Mouse (Mus musculus): ENCODE measurements at regions not wholly inside any gene's neighbourhood (a gene's known extent, or its start where the extent isn't known, plus 50 kb on each side); places are given as distances from the start of the nearest gene placed in this dataset.

DNA sequence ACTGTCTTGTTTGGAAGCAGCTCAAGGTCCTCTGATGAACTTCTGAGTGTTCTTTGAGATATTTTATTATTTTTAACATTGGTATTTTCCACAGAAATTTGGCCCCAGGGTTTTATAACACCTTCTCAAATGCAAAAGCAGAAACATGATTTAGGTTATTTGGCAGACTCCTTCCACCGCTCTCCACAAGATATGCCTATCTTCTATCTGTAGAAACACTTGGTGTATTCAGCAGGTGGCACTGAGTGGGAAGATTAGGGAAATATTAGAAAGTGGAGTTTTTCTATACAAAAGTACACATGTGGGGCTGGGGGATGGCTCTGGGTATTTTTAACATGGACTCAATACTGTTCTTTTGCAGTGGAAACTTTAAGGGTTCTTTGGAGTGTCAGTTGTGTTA lies 475.3 kb downstream of the Dach1 start:
- no peak for DNase-seq

- DNase-seq: no peak
Measured at GRCm38 (mm10) chr14:97684617-97685016, 484.9 kb downstream of the Dach1 start.

DNA sequence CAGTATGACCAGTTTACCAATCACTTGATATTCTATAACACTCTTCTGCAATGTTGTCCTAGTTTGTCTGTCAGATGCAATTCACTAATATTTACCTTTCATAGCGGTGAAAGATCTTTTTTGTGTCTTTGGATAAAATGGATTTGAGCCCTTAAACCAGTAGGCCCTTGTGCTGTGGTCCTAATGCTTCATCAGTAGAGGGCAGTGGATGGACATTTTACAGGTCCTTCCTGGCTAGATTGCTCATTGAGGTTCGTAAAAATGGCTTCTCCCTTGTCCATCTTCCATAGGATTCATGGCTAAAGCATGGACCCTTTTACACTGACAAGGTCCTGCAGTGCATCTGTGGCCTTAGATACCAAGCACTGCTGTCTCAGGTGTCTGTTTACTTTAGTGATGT lies 501.8 kb downstream of the Dach1 start:
- no peak for DNase-seq

GRCm38 (mm10) chr14:97638187-97638792 lies 531.3 kb downstream of the Dach1 start:
- no peak for DNase-seq

DNA sequence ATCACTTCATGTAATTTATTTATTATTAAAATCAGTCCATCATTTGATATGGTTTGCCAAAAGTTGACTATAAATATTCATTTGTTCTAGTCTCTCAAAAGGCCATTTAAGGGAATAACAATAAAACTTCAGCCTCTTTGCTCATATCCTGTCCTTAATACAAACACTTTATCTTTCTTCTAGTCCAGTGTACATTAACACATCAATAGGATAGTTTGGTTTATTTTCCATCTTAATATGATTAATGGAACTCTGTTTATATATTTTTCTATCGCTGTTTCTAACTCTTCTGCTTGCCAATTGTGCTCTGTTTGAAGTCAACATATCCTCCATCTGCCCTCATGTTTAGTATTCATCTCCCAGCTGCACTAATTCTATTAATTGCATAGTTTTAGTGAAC lies 558.1 kb downstream of the Dach1 start:
- no peak for DNase-seq

DNA sequence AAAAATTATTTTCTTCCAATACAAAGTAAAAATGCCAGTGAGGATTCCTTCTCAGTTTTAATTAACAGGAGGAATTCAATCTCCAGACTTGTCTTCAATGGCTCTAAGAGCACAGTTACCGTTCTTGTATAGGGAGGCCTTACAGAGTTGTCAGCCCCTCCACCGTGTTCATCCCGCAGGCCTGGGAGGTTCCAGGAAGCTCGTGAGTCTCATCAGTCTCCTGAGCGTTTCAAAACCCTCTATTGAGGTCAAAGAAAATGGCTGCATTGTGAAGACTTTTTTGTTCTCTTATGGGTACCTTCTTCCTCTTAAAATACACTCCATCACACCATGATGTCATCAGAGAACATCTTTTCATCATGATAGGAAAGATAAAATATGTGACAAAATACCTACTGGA lies 572.9 kb downstream of the Dach1 start:
- DNase-seq: no peak

GRCm38 (mm10) chr14:97588611-97589010 lies 581.0 kb downstream of the Dach1 start:
- DNase-seq: peak in 1 of 2 experiments; percentile 0

DNA sequence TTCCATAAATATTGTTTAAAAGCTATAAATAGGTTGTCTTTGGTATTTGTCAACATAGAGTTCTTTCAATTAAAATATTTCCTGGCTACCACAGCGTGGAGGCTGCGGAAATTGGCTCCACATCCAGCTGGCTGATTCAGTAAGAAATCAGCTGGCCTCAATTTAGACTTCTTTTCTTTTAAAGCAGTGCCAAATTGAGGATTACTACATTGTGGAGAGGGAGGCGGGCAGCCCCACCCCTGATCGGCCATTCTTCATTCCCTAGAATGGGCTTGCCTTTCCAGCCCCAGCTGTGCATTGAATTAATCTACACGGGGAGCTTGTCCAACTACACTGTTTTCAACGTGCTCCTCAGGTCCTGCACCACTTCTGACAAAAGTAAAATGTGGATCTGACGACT lies 581.4 kb downstream of the Dach1 start:
- DNase-seq: peak; percentile 23 to 31

- no peak for DNase-seq
Measured at GRCm38 (mm10) chr14:97586962-97587361, 582.6 kb downstream of the Dach1 start.

DNA sequence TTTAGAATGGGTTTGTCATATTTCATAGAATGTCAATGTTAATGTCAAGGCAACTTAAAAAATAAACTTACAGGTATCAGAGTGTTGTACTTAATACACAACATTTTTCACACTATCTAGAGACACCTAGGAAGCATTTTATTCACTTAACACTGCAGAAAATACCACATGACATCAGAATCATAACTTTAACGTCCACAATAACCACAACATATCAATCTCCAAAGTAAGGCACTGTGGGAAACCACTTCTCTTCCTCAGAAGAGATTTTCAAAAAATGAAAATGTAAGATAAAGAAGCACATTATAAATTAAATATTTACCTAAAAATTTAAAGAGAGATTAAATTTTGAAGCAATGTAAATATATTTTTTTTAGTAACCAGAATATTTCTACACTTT lies 599.3 kb downstream of the Dach1 start:
- no peak for DNase-seq

DNA sequence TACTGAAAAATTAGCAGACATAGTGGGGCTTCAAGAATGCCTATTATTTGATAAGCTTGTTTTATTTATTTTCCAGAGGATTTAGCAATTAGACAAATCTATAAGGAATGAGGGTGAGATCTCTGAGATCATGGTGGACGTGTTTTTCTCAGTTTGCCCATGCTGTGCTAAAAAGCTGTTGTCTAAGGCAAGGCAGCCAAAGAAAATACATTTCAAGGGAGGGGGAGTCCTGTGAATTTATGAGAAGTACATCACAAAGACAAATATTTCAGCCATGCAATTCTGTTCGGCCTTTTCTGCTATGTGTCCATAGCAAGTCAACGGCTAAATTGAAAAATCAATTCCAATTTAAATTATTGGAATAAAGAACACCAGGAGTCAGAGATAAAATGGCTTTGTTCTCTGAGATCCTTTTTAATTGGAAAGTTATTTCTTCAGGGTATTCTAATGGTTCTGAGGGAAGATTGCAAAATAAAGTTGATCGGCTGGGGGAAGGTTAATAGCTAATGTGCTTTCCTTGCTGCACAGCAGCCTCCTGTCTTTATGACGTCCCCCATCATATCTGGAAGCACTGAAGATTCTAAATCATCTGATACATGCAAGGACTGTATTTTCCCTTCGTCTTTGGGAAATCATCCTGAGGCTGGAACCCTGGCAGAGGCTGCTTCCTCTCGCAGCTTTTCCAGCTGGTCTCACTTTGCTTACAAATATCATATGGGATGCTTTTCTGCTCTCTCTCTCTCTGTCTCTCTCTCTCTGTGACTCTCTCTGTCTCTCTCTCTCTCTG lies 609.3 kb downstream of the Dach1 start:
- no peak for DNase-seq

- peak in 1 of 2 experiments; percentile 15 for DNase-seq
Measured at GRCm38 (mm10) chr14:97559559-97559958, 610.0 kb downstream of the Dach1 start.

GRCm38 (mm10) chr14:97558289-97558688 lies 611.3 kb downstream of the Dach1 start:
- no peak for DNase-seq

DNA sequence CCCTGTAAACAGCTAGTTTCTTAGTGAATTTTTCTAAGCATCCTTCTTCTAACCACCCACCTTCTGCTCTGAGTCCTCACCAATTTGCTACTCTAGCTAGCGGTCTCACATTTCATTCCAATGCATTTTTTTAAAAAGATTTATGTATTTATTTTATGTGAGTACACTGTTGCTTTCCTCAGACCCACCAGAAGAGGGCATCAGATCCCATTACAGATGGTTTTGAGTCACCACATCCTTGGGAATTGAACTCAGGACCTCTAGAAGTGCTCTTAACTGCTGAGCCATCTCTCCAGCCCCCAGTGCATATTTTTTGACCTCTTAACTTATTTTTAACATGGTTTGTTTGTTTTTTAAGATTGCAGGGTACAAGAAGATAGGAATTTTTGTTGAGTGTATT lies 611.7 kb downstream of the Dach1 start:
- DNase-seq: no peak

- no peak for DNase-seq
Measured at GRCm38 (mm10) chr14:97546276-97546675, 623.3 kb downstream of the Dach1 start.

DNA sequence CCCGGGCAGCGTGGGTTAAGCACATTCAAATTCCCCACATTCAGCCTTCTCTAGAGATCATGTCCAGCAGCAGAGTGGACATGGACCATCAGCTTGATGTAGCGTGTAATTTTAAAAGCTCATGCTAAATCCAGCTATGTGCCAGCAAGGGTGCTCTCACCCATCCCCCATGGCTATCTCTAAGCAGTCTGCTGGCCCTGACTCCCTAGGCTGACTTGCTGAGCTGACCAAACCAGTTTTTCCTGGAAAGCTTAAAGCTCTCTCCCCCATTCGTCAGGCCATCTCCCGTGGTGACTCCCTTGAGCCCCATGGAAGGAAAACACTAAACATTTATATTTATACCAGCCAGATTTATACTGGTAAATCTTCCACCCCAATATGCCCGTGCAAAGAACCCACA lies 625.3 kb downstream of the Dach1 start:
- DNase-seq: no peak

GRCm38 (mm10) chr14:97537012-97537411 lies 632.6 kb downstream of the Dach1 start:
- DNase-seq: no peak

- DNase-seq: no peak
Measured at GRCm38 (mm10) chr14:97511318-97511717, 658.2 kb downstream of the Dach1 start.

DNA sequence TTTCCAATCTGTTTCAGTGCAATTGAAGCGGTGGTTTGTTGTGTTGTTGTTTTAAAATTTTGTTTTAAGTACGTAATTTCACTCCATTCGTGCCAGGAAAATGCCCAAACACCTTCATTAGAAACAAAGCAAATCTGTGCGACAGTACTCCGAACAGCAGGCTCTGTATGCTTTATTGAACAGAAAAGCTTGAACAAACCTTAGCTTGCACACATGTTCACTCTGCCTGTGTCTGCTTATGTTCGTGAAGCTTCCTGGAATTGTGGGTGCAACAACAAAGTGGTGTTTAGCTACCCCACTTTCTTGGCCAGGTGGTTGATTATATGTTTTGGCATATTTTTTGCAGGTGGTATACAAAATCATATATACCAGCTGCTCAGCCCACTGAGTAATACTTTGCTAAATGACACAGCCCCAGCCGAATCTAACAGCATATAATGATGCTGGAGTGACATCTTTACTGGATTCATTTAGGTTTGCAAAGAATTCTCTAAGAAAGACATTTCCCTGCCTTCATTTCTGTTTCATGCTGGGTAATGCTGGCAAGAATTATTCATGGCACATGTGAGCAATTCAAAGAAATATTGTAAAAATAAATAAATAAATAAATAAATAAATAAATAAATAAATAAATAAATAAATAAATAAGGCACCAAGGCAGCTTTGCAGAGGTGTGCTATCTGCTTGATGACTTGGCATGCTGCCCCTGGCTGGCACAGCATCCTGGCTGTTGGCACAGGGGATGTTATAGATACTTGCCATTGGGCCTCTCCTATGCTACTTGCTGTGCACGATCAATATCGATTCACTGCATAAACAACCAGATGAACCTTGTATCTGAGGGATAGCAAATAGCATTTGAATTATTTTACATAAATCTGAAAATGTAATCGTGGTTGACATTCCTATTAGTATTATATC lies 679.9 kb downstream of the Dach1 start:
- no peak for DNase-seq

DNA sequence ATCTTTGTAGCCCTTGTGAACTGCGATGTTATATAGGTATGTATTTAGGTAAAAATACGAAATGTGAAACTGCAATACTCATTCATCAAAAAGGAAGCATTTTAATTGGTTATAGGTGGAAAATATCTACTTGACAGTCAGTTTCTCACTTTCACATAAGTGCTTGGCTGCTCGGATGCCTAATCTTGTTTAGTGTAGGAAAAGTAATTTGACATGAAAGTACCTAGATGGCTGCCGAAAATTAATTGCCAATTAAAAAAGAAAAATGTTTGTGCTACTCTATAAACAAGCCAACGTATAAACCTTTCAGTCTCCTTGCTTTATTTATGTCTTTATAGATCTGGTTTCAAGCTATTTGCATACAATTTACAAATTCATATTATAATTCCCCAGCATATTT lies 691.3 kb downstream of the Dach1 start:
- no peak for DNase-seq

GRCm38 (mm10) chr14:97450525-97451235 lies 718.9 kb downstream of the Dach1 start:
- no peak for DNase-seq

DNA sequence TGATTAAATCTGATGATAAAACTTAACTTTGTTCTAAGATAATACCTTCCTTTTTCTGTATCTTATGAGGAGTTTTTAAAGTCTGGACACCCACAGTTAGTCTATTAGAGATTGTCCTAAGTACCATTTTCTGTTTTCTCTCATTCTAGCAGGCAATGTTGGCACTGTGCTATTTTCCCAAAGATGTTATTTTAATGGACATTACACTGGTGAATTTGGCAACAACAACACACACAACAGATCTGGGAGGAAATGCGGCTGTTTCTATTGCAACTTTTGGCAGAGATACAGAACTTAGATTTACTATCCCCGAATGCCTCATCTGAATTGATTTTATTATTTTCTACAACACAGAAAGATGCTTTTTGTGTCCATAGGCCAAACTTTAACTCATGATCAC lies 720.9 kb downstream of the Dach1 start:
- no peak for DNase-seq

DNA sequence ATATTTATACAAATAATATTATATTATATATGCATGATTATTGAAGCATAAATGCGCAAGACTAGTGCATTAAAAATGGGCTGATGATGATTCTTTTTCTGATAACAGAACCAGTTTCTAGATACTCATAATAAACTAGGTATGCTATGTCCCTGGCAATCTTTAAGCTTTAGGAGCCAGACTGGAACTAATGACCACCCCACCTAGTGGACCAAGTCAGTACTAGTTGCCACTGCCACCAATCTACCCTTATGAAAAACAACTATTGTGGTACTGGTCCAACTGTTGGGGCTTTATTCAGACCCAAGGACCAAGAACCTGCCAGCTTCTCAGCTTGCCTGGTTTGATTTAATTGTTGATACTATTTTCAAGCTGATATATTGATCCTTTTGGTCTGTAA lies 722.8 kb downstream of the Dach1 start:
- DNase-seq: no peak

Data from lung, adult 18-20 months (tissue).